Mouse (Mus musculus): ENCODE results near the gene Gnaz.

Gene Gnaz

GRCm38 (mm10) chr10:74966850-74967451 lies at the start of gene Gnaz:
Gene Gnaz (plus strand): TSS chr10:74967177.
- peak; percentile 98 for DNase-seq

- DNase-seq = no peak
Observed at GRCm38 (mm10) chr10:74919277-74919676, 47.7 kb upstream of the Gnaz start.

- DNase-seq = no peak
Observed at GRCm38 (mm10) chr10:74920853-74921567, 46.0 kb upstream of the Gnaz start.

- DNase-seq = no peak
Observed at GRCm38 (mm10) chr10:74921614-74922013, 45.4 kb upstream of the Gnaz start.

- DNase-seq = peak; percentile 69
Observed at GRCm38 (mm10) chr10:74922763-74923162, 44.2 kb upstream of the Gnaz start.

- no peak for DNase-seq
Observed at GRCm38 (mm10) chr10:74924274-74924673, 42.7 kb upstream of the Gnaz start.

- peak; percentile 77 for DNase-seq
Observed at GRCm38 (mm10) chr10:74925324-74925723, 41.7 kb upstream of the Gnaz start.

- no peak for DNase-seq
Observed at GRCm38 (mm10) chr10:74928276-74928675, 38.7 kb upstream of the Gnaz start.

GRCm38 (mm10) chr10:74929578-74929977 lies 37.4 kb upstream of the Gnaz start:
- DNase-seq = no peak

GRCm38 (mm10) chr10:74930541-74930940 lies 36.4 kb upstream of the Gnaz start:
- no peak for DNase-seq

- DNase-seq = no peak
Observed at GRCm38 (mm10) chr10:74931631-74932030, 35.3 kb upstream of the Gnaz start.

- DNase-seq = no peak
Observed at GRCm38 (mm10) chr10:74932487-74932886, 34.5 kb upstream of the Gnaz start.

GRCm38 (mm10) chr10:74933548-74934190 lies 33.3 kb upstream of the Gnaz start:
- DNase-seq = no peak

- no peak for DNase-seq
Observed at GRCm38 (mm10) chr10:74934521-74934920, 32.5 kb upstream of the Gnaz start.

GRCm38 (mm10) chr10:74935016-74935415 lies 32.0 kb upstream of the Gnaz start:
- no peak for DNase-seq

- DNase-seq = no peak
Observed at GRCm38 (mm10) chr10:74937003-74937790, 29.8 kb upstream of the Gnaz start.

GRCm38 (mm10) chr10:74938410-74938809 lies 28.6 kb upstream of the Gnaz start:
- DNase-seq = no peak

GRCm38 (mm10) chr10:74939300-74939699 lies 27.7 kb upstream of the Gnaz start:
- DNase-seq = no peak

- no peak for DNase-seq
Observed at GRCm38 (mm10) chr10:74940795-74941194, 26.2 kb upstream of the Gnaz start.

GRCm38 (mm10) chr10:74952830-74953443 lies 14.0 kb upstream of the Gnaz start:
- DNase-seq = no peak

- no peak for DNase-seq
Observed at GRCm38 (mm10) chr10:74964380-74964779, 2.6 kb upstream of the Gnaz start.

- peak; percentile 65 for DNase-seq
Observed at GRCm38 (mm10) chr10:74967651-74968267, 782 bp downstream of the Gnaz start.
